Mouse (Mus musculus) layer of hippocampus, adult 18-20 months (tissue): ENCODE data around the gene Ppbp. TPM values are rescaled to one million over a fixed set of nuclear protein-coding genes. Genes with fewer than 3 reads are reported as not detected.
"Not testable (repeated sequence)": the region's sequence is repeated elsewhere in the genome, so short reads cannot be mapped to it uniquely, and the experiment has no call there.

Source experiments
- DNase-seq, 2 experiments: peaks; one replicate each; pipeline ENCODE4 v3.0.0; 2022; ENCODE audit warnings: low spot score in 2 of 2
- microRNA-seq, 2 experiments: library from miRNA; unstranded; fragments of <30 nt; microRNA quantifications; one replicate each; pipeline ENCODE4 v1.2.0; 2021
- total RNA-seq, 2 experiments: library from RNA; stranded (reverse); gene quantifications; 2 replicates each; pipeline ENCODE4 v1.2.3; 2021

Gene Ppbp
- total RNA-seq, 2 experiments from 2014 or later: 0.41 TPM; not detected in 1

DNA sequence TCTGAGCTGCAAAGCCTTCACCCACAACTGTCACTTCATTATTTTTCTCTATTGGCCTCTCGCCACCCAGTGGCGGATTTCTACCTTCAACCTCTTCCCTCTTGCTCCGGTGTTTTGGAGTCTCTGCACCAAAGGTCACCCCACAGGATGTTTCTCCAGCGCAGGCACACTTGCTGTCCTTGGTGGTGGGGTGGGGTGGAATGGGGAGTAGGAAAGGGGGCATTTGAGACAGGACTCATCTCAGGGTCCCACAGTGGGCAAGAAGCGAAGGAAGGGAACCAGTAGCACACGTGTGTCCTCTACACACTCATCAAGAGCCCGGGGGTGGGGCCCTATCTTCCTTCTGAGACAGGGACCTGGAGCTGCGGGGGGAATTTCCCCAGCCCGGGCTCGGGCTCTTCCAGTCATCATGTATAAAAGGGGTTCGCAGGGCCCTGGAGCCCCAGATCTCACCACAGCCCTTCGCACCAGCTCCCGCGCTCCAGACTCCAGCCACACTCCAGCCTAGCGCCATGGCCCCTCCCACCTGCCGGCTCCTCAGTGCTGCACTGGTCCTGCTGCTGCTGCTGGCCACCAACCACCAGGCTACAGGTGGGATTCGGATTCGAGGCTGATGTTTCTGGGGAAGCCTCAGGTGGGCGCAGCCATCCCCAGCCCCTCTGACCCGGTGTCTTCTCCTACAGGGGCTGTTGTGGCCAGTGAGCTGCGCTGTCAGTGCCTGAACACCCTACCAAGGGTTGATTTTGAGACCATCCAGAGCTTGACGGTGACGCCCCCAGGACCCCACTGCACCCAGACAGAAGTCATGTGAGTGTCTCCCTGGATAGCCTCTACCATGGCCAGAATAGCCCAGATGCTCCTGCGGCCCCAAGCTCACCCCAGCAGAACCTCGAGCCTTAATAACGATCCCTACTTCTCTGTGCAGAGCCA, 17.6 kb downstream of the Ppbp start, which contains the start of gene Cxcl3:
Cxcl3 (plus strand) TSS at position 445 of the 930 bp plus-strand sequence.
- DNase-seq: no peak

DNA sequence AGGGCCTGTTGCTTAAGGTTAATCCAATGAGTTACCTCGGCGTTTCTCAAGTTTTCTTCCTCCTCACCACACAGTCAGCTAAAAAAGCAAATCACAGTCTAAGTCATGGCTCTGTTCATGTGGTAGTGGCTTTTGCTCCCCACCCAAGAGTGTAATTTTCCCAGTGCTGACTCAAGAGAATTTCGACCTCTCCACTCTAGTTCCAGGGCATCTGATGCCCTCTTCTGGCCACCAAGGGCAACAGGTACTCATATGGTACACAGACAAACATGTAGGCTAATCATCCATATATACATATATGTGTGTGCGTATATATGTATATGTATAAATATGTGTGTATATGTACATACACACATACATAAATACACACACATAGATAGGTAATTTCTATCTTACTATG, 19.8 kb downstream of the Ppbp start:
- no peak for DNase-seq

DNA sequence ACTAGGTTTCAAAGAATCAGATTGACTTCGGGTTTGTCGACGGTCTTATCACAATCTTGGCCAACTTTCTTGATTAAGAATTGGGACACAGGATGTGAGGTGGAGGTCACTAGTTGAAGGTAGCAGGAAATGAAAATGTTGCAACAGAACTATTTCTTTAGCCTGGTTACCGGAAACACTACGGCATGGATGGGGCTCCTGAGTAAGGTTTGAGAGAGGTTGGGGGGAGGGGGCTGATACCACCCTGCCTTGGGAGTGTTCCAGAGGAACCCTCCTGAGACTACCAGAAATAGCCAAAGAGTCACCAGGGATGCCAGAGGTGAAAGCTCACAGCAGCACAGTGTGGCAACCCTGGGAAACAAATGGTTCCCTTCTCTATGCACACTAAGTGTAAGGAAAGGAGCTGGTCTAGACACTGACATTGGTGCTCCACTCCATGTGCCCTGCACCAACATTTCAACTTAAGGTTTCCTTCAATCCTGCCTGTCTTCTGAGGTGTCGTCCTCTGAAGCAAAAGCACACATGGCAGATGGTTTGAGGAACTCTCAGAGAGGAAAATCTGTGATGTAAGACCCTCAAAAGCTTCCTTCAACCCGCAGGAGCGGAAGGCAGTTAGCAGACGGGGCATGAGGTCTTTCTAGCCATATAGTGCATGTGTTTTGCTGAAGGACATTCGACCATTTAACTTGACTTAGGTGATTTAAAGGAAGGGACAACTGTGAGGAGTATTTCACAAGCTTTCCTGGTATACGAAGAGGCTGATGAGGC, 21.2 kb downstream of the Ppbp start:
- no peak for DNase-seq

DNA sequence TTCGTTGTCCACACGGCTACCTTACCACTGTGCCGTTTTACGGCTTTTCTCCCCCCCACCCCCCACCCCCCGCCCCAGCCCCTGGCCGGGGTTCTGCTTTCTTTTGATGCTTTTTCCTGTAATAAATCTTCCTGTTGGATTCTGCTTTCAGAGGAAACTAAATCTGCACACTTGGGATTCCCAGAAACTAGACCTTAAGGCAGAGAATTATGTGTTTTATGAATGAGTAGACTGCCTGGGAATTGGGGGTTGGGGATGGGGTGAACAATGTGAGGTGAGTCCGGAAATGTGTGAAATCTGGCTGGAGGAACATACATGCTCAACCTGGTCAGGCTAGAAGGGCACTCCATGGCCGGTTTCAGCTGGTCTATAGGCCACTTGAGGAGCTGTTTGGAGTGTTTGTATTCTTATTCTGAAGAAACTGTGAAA, 21.8 kb downstream of the Ppbp start:
- DNase-seq: no peak

DNA sequence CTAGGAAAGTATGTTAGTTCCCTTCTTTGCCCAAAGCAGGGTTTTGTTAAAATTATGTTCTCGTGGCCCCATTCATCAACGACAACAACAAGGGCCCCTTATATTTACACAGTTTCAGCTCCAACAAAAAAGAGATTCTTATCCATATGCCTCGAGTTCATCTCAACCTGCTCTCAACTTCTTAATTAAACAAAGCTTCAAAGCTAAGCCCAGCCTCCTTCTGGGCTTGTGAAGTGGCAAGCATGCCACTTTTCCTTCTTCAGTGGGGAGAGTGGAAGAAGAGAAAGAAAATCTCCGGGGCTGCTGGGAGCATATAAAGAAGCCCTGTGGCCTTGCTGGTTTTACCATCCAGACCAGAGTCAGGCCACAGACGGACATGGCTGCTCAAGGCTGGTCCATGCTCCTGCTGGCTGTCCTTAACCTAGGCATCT, 25.9 kb downstream of the Ppbp start, which contains the start of gene Cxcl15:
Cxcl15 (plus strand) TSS at position 340 of the 431 bp plus-strand sequence.
- no peak for DNase-seq

DNA sequence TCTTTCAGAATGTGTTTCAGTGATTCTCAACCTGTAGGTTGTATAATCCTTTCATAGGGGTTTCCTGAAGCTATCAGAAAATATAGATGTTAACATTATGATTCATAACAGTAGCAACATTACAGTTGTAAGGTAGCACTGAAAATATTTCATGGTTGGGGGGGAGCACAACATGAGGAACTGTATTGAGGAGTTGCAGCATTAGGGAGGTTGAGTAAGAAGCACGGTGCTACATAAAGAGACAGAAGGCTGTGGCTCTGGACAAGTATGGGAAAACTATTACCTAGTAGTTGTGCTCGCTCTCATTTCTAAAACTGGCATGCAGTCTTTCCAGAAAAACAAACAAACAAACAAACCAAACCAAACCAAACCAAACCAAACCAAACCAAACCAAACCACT, 27.1 kb downstream of the Ppbp start:
- not testable (repeated sequence) for DNase-seq

DNA sequence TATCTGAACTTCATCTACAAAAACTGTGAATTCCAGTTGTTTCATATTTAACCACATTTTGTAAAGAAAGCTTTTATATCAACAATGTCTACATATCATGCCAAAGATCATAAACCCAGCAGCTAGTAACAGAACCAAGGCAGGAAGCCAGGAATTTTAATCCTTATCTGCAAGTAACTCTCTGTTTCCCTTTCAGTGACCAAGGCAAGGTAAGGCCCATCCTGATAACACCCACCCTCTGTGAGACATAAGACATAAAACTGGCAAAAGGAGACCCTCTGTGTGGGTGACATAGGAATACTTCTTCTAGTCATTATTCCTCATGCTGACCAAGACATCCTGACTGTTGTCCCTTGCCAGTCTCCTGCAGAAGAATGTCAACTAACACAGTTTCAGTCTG, 36.3 kb downstream of the Ppbp start:
- no peak for DNase-seq

DNA sequence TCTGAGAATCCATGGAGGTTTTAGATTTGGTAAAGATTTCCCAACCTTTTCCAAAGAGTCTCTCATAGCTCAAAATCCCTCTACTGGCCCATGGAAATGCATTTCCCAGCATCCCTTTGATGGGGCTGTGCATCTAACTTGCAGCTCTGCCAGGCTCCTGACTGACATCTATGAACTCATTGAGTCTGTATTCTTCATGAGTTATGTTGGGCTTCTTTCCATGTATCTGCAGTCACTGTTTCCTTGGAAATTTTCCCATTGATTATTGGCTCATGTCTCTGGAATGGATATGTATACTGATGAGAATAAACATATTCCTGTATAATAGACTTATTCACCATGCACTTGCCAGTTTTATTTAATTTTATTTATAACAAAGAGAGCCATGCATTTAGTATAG, 37.7 kb downstream of the Ppbp start:
- DNase-seq: no peak

DNA sequence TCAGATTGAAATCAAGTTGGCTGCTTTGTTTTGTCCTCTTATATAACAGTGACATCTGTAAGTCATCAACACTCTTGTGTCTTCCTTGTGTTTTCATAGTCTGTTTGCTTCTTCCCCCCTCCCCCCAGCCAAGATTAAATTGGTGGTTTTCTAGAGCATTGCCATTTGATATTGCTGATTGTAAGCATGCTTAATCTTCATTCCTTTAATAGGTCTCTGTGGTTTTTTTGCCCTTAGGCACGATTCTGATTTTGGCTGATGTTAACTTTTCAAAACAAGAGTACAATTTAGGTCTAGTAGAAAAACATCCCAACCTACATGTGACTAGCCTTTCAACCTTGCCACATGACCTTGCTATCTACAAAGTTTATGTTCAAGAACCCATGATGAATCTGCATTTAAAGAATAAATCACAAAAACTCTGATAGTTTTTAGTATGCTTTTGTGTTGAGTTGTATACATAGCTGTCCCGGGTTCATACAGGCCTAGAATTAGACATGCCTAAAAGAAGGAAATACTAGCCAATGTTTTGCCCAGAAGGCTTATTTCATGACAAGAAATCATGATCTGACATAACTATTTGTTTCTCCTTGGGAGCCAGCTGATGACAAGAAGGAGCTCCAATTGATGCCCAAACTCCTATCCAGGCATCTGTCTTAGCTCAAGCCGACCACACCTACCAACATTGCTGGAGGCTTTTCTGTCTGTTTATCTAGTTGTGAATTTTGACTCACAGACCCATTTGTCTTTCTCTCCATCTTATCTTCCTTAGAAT, 39.0 kb downstream of the Ppbp start:
- DNase-seq: no peak

Small RNA genes within 50 kb of the gene (microRNA-seq; reads per million reads assigned to microRNA genes)
- gene Gm24322: 0 reads per million in 2 experiments

Other genes with a start within 250 kb of the Ppbp start
- not detected for gene Afm, start 249.6 kb upstream of the Ppbp start, total RNA-seq
- gene 5830473C10Rik, start 207.4 kb upstream of the Ppbp start, total RNA-seq: not detected
- 1 to 10 TPM; 1.0 to 1.3 TPM for gene Rassf6, start 127.9 kb upstream of the Ppbp start, total RNA-seq
- gene Cxcl5, start 9.2 kb upstream of the Ppbp start, total RNA-seq: under 1 TPM; 0.56 to 0.67 TPM
- gene Pf4, start 3.9 kb downstream of the Ppbp start, total RNA-seq: 1 to 10 TPM; 1.2 to 1.4 TPM
- under 1 TPM in 1 of 2 experiments, not detected in 1; 0.17 TPM for gene Cxcl3, start 17.6 kb downstream of the Ppbp start, total RNA-seq
- not detected for gene Cxcl15, start 26.0 kb downstream of the Ppbp start, total RNA-seq
- gene Cxcl1, start 122.7 kb downstream of the Ppbp start, total RNA-seq: under 1 TPM; 0.27 to 0.36 TPM
- not detected for gene Cxcl2, start 135.4 kb downstream of the Ppbp start, total RNA-seq
- 10 to 100 TPM; 18.8 to 20.3 TPM for gene Mthfd2l, start 162.6 kb downstream of the Ppbp start, total RNA-seq